Mouse (Mus musculus) ES-CJ7 (cell line): Measurements from ENCODE around the gene P2ry6.

ENCODE experiments used
- DNase-seq: peaks from one replicate; pipeline ENCODE4 v3.0.0; 2011; ENCODE audit warnings: low read depth, low spot score

The P2ry6 gene

DNA sequence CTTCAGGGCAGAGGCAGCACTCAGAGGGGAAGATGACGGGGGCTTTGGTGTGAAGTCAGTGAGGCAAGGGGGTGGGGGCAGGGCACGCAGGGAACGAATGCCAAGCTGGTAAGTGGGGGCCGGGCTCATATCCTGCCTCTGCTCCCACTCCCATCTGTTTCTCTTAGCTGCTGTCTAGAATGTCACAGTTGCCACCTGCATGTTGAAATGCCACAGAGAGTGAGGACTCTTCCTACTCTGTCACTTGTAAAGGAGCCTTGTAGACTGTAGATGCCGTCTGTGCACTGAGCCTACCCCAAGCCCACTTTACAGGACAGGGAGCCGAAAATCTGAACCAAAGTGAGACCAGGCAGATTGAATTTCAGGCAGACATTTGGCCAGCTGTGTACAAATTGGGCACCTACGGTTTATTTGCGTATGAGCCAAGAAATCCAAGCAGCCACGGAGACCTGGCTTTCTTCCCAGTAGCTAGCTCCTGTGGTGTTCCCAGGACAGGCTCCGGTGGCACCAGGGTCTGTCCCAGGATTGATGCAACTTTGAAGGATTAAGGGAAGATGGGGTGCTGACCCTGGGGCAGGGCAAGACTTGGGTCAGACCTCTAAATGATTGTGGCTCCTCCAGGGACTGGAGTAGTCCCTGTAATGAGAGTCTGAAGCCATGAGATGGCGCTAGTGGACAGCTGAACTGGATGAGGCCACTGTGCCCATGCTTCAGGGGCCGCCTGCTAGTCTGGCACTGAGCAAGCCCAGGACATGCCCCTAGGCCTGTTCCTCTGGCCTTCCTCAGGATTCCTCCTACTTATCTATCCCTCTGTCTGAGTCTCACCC is 31.4 kb downstream of the P2ry6 start:
- peak; percentile 85 for DNase-seq

DNA sequence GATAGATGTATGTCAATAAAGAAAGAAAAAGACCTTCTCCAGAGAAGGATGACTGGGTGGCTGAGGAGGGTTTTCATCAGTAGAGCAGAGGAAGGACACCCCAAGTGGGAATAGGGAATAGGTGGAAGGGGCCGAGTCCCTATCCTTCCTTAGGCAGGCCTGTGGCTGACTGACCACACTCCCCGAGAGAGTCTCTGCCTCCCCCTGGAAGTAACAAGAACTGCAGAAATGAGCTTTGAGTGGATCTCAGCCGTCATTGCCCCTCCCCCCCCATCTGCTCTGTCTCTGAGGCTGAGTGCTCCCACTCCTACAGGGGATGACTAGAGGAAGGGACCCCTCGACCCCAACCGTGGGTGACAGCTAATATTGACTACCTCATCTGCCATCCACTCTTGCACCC is 33.3 kb downstream of the P2ry6 start:
- no peak for DNase-seq

DNA sequence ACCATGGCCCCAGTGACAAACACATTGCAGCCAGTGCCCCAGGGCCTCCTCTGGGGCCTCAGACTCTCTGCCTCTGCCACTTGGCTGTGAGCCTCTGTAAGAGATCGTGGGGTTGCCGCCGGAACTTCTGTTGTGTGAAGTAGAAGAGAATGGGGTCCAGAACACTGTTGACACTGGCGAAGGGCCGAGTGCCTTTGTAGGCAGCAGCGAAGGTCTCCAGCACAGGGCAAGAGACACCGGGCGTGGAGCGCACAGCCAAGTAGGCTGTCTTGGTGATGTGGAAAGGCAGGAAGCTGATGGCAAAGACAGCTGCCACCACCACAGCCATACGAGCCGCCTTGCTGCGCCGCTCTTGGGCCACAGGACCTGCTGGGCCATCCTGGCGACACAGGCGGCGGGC is 36.3 kb downstream of the P2ry6 start:
- peak; percentile 26 for DNase-seq

DNA sequence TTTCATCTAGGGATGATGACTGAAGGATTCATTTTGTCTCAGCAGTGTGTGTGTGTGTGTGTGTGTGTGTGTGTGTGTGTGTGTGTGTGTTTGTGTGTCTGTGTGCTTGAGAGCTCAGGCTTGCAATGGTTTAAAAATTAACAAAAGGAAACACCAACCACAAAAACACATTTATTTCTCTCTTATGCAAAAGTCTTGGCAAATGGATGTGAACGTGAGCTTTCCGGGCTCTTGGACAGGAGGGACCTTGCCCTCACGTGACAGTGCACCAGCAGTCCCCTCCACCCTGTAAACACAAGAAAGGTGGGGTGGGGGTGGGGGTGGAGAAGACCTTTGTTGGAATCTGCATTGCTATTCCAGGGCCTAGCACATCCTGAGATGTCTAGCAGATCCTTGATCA is 37.0 kb downstream of the P2ry6 start:
- DNase-seq, result no peak

- no peak for DNase-seq
Measured at GRCm38 (mm10) chr7:100933520-100933919, 40.9 kb downstream of the P2ry6 start.

DNA sequence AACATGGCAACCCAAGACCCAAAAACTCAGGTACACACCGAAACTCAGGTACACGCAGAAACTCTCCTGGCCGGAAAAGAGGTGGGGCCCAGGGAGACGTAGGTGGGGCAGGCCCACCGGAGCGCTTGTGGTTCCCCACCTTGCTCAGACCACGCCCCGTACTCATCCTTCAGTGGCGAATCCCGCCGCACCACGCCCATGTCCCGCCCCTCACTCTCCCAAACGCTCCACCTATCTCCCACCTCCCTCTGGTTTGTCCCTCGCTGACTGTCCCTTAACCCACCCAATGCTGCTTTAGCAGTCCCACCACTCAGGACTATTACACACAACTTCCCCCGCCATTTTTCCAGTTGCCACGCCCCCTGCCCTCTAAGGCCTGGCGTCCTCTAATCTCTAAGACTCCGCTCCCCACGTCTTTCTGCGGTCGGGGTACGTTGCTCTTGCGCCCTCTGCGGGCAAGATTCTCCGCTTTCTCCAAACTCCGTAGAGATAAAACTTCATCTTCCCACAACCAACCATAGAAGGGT is 41.9 kb downstream of the P2ry6 start:
- DNase-seq, result peak; percentile 99

DNA sequence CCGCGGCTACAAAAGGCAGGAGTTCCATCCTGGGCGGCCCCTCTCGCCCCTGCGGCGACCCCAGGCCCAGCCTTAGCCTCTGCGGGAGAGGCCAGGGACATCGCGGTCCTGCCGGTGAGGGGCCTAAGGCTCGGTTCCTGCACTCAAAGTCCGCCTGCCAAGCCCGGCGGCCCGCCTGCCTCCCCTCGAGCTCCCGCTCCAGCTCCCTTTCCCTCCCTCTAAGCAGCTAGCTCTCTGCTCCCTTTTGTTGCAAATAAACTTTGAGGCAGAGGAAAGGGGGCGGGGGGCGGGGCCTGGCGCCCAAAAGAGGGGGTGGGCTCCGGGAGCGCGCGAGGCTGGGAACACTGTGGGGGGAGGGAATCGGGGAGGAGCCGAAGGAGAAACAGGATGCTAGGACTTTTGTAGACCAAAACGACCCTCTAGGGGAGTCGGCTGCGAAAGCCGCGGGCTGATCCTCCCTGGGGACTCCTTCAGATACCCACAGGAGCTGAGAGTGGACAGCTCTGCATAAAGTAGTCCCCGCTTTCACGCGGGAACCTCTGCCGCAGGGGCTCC is 42.4 kb downstream of the P2ry6 start, which contains the start of gene Arhgef17:
Gene Arhgef17 (minus strand): TSS at position 182 of the 555 bp plus-strand sequence.
- DNase-seq, result peak; percentile 93

- no peak for DNase-seq
Measured at GRCm38 (mm10) chr7:100931316-100931925, 43.0 kb downstream of the P2ry6 start.

DNA sequence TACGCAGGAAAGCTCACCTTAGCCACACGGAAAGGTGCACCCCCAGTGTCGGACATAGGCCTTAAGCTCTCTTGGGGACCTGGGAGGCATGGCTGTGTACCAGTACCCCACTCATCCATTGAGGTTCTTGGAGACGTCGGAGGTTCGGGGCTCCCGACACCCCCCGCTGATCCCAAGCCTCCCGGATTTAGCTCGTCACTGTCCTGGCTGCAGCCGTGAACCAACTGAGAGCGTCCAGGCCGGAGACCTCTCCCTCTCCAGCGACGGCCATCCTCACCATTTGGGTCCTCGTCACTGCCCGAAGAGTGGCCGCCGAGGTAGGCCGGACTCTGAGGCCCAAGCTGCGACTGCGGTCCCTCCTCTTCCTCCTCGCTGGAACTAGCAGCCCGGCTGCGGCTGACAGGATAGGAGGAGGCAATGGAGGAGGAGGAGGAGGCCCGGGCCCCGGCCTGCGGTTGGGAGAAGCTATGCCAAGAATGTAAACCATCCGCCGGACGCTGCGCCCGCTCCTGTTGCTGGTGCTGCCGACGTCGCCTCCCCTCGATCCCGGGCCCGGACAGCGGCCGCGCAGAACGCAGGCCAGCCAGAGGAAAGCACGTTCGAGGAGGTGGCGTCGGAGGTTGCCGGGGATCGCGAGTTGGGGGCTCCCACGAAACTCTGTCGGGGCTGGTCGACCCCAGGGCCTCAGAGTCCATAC is 43.7 kb downstream of the P2ry6 start:
- peak; percentile 49 for DNase-seq

- no peak for DNase-seq
Measured at GRCm38 (mm10) chr7:100929639-100930303, 44.7 kb downstream of the P2ry6 start.

DNA sequence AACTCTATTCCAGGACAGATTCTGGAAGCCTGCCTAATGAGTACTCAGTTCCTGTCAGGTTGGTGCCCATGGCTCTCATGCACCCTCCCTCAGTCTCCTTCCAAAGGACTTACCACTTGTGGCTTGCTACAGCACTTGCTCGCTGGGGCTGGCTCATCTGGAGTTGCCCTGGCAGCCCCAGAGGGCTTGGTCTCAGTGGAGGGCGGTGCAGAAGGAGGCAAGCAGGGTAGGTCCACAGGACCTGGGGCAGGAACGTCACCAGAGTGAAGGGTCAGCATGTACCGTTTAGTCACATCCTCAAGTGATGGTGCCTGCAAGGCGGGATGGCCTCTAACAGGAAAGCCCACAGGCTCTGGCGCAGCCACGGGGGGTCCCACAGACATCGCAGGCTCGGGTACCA is 46.0 kb downstream of the P2ry6 start:
- no peak for DNase-seq

GRCm38 (mm10) chr7:100927287-100928000 is 47.0 kb downstream of the P2ry6 start:
- no peak for DNase-seq

DNA sequence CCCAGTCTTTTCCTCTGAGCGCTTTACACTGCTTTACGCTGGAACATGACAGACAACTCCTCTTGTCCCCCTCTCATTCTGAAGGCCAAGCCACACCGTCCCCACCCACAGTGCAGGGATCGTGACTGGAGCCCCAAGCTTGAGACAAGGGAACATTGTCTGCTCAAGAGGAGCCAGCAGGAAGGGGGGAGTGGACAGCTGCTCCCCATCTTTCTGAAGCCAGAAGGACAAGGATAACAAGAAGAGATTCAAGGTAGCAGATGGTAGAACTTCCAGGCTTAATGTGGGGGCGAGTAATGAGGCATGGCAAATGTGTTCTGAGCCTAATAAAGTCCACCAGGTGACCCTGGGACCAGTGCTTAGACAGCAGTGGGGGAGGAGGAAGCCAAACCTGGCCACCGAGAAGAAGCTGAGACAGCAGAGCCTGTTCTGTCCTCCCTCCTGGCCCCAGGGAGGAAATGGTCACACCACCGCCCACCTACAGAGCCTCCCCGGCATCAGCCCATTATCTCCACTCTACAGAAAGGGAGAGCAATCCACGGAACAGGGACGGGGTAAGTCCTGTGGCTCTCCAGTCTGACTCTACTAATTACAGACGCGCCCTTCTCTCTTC is 48.0 kb downstream of the P2ry6 start:
- no peak for DNase-seq

DNA sequence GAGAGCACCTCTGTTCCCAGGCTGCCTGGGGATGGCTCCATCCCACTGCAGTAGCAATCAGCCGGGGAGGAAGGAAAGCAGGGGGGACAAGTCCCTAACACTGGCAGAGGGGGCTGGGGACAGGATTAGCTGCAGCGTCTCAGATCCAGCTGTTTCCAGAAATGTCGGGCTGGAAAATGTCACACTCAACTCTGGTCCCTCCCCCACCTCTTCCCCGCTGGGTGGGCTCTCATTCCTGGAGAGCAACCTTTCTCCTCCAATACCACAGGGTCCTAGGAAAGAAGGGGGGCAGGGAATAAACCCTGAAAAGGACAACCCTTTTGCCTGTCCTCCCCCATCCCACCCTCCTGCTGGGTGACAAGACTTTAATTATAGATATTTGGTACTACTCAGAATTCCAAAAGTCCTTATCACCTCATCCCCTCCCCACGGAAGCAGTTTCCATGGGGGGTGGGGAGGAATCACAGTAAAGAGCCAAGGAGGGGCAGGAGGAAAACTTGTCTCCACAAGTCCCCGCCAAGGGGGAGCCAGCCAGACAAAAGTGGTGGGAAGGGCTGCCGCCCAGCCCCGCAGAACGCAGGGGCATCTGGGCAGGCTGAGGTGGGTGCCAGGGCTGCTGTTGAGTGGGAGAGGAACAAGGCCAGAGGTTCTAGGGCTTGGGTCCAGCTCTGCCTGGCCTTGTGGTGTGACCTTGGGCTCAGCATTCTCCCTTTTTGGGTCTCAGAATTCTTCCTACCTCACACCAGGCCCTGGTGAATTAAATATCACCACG is 49.6 kb downstream of the P2ry6 start:
- peak; percentile 71 for DNase-seq

- no peak for DNase-seq
Measured at GRCm38 (mm10) chr7:100924200-100924599, 50.2 kb downstream of the P2ry6 start.

DNA sequence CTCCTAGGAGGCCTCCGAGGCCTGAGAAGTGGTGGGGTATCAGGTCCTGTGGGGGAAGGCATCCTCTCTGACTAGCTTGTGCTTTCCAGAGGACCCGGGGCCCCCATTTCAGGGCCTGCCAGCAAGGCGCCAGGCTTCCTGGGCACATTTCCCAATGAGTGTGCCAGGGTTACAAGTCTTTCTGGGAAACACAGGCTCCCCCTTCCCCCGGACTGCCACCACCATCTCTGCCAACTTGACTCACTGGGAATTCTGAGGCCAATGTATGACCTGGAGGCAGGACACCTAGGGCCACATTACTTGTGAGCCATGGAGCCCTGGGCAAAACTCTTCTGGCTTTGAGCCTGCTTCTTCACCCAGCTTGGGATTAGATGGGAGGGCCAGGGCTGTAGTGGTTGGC is 51.5 kb downstream of the P2ry6 start:
- DNase-seq, result no peak

DNA sequence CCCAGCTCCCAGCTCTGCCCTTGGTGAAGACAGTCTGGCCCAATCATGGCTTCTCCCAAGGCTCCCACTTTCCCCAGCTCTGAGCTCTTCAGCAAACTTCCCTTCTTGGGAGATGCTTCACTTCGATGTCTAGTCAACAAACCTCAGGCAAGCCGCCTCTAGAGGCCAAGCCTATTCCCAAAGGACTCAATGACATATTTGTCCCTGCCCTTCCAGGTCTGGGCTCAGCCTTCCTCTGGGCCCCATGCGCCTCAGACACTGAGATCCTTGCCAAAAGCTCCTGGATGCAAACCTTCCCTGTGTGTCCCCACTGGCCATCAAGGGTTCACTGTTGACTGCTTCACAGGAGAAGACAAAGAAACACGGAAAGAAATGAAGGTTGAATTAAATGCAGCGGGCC is 53.2 kb downstream of the P2ry6 start:
- DNase-seq, result no peak

- DNase-seq, result no peak
Measured at GRCm38 (mm10) chr7:100919809-100920107, 54.7 kb downstream of the P2ry6 start.

DNA sequence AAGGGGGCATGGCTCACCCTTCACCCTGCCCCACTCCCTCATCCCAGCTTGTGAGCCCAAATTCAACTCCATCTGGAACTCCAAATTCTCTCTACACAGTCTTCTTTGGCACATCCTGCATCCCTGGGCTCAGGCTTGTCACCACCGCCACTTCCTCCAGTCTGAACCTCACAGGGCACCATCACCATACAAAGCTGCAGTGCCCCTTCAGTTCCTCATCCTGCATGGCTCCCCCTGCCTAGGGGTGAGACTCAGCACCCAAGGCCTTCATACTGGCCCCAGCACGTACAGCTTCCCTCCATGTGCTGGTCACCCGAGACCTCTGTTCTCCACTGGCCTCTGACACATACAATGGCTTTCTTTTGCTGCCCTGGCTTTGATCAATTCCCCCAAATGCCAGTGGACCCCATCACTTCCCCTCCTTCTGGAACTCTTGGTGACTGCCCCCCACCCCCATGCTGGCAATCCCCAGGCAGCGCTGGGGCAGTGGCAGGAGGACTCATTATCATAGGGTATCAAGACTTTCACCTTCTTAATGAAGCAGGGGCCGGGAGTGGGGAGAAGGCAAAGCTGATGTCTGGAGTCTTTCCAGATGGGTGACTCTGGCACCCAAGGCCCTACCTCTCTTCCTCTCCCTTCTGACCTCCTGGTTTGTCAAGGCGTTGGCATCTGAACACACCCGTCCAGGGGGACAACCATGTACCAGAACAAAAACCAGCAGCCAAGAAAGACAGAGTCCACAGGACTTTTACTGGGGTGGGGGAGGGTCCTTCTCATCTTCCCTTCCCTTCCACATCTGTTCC is 55.2 kb downstream of the P2ry6 start:
- no peak for DNase-seq
